Mouse (Mus musculus) G1E (cell line): Measurements from ENCODE around the gene Mllt3.

Experiments
- CTCF ChIP-seq: IDR thresholded peaks from 2 replicates; pipeline ENCODE4 v1.5.1; 2012; ENCODE audit warnings: low read depth, low read length, inconsistent platforms, mixed read lengths
- GATA1 ChIP-seq: IDR thresholded peaks from 2 replicates; pipeline ENCODE4 v1.6.1; 2012; ENCODE audit warnings: borderline replicate concordance, low read length, inconsistent platforms, mixed read lengths
- POLR2AphosphoS5 ChIP-seq: IDR thresholded peaks from 2 replicates; pipeline ENCODE4 v1.6.1; 2012; ENCODE audit warnings: low read depth, low read length, inconsistent platforms; ENCODE audit not compliant: insufficient replicate concordance

- TF ChIP-seq CTCF (no peak), GATA1 (no peak), POLR2AphosphoS5 (no peak)
Observed at GRCm38 (mm10) chr4:87739104-87739503, 294.1 kb downstream of the Mllt3 start.
